Mouse (Mus musculus) retina, embryonic 14.5 days (tissue): ENCODE measurements around the gene E430018J23Rik.
"Not testable (repeated sequence)": the region's sequence is repeated elsewhere in the genome, so short reads cannot be mapped to it uniquely, and the experiment has no call there.

ENCODE experiments used
- DNase-seq: peaks from one replicate; pipeline ENCODE4 v3.0.0-alpha.2; 2015; ENCODE audit warnings: low spot score

E430018J23Rik gene

DNA sequence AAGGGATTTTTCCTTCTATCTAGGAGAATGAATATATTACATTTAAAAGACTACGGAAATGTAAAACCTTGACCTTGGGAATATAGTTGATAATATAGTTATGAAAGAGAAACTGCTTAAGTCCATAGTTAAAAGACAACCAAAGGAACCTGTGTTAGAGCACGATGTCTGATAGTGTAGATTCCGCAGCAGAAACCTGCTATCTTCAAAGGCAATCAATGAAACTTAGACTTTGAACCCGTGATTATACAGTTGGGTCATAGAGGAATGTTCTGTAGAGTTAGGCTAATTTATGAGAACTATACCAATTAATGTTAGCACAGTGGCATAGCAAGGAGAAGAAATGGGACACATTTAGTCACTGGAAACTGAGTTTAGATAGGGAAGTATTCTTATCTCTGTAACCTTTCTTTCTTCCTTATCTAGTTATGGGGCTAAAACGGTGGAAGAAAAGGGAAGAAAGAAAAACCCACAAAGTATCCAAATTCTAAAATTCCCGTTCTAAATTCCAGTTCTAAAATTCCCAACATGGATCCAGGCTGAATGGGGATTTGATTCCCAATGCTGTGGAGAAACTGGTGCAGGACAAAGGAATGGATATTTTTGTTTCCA lies 15.0 kb downstream of the E430018J23Rik start:
- no peak for DNase-seq

DNA sequence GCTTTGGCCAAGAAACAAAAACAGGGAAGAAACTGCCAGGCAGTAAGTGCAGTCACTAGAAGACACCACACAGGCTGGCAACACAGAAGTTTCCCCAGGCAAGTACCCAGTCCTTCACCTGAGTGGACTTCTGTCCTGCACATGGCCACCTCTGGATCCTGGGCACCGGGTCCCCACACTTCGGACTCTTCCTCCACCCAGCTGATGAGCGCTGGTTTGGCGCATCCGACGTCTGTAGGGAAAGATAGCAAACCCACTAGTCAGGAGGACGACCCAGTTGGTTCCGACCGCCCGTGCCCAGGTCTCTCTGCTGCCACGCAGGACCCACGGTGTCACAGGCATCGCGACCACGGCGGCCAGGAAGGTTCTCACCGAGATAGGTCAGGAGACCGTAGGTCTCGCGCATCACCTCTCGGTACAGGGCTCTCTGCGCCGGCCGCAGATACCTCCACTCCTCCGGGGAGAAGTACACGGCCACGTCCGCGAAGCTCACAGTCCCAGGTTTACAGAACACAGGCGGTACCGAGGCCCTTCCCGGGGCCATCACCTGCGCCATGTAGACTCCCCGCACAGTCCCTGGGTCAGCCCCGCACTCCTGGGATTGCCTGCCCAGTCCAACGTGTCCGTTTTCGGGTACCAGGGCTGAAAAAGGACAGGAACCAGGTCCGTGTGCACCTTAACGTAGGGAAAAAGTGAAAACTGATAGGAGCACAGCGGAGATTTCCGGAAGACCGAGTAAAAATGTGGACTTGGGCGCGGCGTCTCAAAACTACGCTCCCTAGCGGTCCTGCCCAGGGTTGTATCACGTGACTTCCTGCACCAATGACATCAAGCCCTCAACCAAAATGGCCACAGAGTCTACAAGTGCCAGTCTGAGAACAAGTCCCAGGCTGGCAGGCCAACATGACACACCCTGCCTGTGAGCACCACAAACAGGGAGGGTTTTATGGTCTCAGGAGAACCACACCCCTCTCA lies 17.9 kb downstream of the E430018J23Rik start, which contains the start of gene Zfp747:
Gene Zfp747 (minus strand): TSS at position 780 of the 975 bp plus-strand sequence.
- DNase-seq = peak; percentile 95

DNA sequence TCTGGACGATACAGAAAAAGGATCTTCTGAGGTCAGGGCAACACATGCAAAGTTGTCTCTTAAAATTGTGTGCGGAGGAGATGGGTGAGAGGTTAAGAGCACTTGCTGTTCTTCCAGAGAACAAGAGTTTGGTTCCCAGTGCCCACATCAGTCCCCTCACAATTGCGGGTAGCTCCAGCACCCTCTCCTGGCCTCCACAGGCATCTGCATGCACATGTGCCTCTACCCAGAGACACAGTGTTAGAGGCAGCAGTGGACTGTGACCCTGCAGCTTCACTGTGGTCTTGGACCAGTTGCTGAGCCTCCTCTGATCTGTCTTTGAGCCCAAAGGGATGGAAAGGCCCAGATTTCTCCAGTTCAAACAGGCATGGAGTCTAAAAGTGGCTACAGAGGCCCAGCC lies 21.6 kb downstream of the E430018J23Rik start:
- not testable (repeated sequence) for DNase-seq

DNA sequence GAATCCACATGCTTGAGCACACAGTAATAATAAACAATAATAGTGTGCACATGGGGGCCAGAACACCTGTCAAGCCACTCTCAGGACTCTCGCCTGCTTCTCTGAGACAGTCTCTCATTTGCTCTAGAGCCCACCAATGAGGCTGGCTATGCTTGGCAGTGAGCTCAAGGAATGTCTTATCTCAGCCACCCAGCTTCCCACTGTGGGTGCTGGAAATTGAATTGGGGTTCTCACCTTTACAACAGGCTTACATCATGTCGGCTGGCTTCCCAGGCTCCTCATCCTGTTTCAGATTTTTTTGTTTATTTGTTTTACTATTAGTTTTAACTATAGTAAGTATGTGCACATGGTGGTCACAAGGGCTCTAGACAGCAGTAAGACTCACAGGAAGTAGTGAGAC lies 22.2 kb downstream of the E430018J23Rik start:
- DNase-seq = no peak

DNA sequence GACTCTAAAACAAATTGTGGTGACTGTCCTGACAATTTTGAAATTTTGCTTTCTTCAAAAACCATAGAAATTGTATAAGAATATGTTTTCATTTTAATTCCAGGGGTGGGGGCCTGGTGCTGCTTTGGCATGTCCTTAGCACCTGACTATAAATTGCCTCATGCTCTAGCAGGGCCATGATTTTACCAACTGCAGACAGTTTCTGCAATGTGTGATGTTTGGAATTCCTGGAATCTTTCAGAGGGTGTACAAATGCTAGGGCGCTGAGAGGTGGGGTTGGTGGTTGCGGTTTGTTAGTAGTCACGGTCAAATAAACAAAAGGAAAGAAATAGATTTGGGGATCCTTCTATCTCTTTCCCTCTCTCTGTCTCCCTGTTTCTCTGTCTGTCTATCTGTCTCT lies 27.2 kb downstream of the E430018J23Rik start:
- DNase-seq = no peak

DNA sequence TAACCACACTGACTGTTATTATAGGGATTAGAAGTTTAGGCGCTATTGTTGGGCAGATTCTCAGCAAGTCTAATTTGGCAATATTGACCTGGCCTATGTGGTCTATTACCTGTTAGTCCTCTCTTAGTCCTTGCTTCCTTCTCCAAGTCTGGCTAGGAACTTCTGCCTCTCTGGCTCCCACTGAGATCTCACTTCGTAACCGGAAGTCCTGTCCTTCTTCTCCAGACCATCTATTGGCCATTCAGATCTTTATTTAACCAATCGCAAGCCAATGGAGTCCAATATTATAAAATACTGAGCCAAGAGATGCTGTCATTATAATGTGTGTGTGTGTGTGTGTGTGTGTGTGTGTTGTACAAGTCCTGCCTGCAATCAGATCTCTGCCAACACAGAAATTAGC lies 29.3 kb downstream of the E430018J23Rik start:
- peak; percentile 15 for DNase-seq

DNA sequence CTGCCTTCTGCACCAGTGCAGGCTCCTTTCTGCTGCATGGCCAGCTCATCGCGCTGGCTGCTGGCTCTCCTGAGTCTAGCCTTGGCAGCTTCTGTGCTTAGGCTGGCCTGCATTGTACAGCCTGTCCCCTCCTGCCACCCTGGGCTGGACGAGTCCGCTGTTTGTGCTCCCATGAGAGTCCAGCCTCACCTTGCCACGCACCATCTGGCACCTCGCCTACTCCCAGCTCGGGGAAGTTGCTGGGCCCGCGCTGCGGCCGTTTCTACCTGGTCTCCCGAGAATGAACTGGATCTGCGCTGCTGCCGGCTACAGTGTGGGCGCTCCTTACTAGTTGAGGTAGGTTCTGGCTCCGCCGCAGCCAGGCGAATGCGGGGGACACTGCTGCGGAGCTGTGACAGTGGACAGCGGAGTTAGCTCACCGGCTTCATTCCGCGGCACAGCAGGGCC lies 29.9 kb downstream of the E430018J23Rik start:
- DNase-seq = peak; percentile 45

DNA sequence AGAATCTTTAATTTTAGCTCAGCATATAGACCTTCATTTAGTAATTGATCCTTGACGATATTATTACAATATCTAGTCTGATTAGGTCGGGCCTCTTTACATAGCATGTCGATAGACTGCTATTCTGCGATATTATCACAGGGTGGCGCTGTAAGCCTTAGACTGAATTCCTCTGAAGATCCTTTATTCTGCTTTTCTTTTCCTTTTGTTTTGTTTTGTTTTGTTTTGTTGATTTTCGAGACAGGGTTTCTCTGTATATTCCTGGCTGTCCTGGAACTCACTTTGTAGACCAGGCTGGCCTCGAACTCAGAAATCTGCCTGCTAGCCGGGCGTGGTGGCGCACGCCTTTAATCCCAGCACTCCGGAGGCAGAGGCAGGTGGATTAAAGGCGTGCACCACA lies 31.0 kb downstream of the E430018J23Rik start:
- peak; percentile 88 for DNase-seq

DNA sequence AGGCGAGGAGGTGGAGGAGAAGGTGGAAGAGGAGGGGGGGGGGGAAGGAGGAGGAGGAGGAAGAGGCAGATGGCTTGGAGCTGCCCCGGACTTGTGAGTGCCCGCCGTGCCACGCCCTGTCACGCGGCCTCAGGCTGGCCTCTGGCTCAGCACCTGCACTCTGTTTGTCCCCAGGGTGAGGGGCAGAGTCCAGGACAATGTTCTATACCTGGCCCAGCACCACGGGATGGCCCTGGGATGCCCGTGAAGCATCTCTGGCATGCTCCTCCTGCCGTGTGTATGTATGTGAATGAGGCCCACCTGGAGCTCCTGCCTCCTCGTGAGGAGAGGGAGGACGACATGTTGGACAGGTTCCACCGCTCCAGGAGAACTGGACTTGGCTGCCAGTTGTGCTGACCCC lies 32.0 kb downstream of the E430018J23Rik start:
- no peak for DNase-seq

DNA sequence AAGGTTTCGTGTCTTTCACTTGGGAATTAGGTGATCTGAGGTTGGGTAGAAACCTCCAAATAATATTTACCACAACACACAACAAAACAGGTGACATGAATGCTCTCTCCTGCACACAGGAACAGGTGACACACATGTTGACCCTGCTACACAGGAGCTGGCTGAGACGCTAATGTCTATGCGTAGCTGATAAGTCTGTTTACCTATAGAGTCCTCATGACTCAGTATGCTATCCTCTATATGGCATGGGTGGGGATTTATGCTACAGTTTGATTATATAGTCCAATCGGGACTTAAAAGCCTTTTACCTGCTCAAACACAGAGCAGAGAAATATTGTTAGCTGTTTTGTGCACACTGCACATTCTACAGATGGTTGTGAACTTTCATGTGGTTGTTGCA lies 33.2 kb downstream of the E430018J23Rik start:
- DNase-seq = no peak

DNA sequence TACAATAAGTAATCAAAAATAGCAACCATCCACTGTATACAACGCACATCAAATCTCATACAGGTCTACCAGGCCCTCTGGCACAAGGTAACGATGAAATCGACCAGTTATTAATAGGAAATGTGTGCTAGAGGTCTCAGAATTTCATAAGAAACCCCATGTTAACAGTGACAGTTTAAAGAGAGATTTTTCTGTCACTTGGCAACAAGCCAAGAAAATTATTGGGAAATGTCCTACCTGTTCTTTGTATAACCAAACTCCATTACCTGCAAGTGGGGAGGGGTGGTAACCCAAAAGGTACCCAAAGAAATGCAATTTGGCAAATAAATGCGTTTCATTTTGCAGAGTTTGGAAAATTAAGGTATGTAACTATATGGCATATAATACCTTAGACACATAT lies 35.0 kb downstream of the E430018J23Rik start:
- no peak for DNase-seq

DNA sequence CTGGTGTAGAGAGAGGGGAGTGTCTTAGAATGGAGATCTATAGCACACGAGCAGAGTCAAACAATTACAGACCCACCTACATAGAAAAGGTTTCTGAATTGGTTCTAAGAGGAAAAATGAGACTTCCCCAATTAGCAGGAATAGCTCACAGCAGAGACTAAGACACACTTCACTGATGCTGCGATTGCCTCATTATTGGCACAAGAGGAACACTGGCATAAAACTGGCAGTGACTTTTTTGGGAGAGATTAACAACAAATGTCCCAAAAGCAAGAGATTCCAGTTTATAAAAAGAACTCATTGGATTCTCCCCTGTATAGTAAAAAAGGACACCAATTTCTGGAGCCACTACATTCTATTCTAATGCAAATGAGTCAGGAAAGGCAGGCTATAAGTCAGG lies 35.6 kb downstream of the E430018J23Rik start:
- no peak for DNase-seq

DNA sequence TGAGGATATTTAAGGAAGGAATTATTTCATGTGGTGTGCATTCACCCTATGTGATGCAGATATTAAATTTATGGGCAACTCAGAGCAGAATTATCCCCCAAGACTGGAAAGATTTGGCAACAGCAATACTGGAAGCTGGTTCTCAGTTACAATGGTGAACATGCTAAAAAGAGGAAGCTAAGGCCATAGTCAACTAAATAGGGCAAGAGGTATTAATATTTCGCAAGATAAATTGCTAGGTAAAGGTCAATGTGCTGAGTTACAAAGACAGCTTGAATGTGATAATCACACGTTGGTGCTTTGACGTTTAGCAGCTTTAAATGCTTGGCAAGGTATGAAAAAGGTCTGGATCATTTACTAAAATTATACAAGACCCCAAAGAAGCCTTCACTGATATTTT lies 37.6 kb downstream of the E430018J23Rik start:
- DNase-seq = no peak

DNA sequence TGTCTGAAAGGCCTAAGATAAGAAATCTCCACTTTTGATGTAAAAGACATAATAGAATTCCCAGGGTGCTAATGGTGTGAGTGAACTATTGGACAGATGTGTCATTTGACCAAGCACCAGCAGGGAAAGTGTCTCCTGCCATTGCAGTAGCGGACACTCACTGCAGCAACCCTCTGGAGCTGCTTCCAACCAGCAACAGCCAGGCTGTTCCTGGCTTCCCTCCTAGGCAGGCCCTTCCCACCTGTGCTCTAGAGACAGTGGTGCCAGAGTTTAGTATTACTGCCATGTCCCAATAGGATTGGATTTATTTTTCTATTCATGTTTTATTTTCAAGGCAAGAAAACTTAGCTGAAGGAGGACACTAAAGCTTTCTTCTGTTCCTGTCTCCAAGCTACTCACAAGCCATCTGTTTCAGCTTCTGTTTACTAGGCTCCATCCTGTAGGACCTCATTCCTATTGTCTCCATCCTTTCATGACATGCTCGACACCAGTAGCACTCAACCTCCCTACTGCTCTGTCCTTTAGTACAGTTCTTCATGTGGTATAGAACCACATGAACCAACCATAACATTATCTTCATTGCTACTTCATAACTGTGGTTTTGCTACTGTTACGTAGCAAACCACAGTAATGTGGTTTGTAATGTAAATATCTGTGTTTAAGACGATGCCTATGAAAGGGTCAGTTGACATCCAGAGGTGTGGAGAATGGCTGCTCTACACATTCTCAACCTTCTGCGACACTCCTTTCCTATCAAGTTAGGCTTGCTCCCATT lies 42.0 kb downstream of the E430018J23Rik start:
- no peak for DNase-seq

DNA sequence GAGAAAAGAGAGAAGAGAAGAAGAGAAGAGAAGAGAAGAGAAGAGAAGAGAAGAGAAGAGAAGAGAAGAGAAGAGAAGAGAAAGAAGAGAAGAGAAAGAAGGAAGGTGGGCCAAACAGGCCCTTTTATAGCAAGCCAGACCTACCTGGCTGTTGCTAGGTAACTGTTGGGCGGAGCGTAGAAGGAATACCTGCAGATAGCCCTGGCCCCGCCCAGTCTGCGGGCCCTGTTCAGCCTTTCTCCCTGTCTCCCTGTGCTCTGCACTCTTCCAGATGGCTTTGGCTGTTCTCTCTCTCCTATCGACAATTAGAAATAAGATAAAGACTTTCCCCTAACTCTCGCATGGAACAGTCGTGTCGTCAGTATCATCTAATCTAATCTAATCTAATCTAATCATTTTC lies 46.8 kb downstream of the E430018J23Rik start:
- DNase-seq = no peak

DNA sequence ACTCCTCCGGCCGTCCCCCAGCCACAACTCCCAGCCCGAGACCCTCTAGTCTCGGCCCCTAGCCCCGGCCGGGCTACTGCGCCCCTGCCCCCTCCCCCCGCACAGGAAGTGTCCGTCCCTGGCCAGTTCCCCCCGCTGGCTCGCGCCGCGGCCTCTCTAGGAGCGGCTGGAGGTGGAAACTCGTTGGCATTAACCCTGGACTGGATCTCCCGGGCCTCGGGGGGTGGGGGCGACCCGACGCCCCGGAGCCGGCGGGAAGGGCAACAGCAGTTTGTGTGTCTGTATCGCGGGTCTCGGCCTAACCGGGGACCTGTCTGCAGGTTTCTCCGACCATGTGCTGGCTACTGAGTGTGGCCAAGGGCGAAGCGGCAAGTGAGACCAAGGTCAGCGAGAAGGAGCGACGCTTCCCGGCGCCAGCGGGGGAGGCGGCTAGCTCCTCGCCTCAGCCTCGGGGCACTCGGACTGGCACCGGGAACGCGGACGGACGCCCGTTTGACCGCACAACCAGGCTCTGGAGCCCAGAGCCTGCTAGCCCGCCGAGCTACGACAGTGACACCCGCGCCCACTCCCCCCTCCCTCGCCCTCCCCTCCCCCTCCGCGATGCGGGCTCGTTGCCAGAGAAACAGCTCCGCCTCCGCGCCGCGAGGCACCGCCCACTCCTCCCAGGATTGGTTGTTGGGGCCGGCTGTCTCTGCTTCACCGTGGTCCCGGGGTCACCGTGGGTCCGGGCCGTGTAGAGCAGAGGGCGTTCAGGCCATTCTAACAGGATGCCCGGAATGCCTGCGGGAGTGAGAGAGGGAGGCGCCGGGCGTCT lies 47.7 kb downstream of the E430018J23Rik start, which contains the start of gene Zfp768:
Gene Zfp768 (minus strand): TSS at position 78 of the 814 bp plus-strand sequence.
- peak; percentile 96 for DNase-seq

DNA sequence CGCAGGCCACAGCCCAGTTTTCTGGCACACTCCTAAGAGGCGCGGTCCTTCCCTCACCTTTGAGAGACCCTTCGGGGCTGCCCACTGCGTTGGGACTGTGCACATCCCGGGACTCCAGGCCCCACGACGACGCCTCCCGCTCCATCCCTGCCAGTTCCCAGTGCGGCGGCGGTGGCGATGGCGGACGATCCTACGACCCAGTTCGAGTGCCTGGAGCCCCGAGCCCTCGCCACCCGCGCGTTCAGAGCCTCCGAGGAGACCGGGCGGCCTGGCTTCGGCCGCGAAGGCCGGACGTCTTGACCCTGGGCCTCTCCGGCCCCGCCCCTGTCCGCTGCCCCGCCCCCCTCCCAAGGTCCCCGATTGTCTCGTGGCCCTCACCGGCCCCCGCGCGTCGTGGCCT lies 48.3 kb downstream of the E430018J23Rik start:
- DNase-seq = no peak

DNA sequence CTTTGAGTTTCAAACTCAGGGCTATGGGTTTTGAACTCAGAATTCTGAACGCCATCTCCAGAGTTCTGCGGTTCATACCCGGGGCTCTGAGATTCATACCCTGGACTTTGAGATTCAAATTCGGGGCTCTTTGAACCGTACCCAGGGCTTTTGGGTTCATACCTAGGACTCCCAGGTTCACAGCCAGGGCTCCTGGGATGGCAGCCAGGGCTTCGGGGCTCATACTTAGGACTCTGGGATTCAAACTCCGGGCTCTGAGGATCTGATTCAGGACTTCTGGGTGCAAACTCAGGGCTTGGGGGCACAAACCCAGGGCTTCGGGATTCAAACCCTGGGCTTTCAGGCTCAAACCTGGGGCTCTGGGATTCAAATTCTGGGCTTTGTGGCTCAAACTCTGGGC lies 49.1 kb downstream of the E430018J23Rik start:
- no peak for DNase-seq

DNA sequence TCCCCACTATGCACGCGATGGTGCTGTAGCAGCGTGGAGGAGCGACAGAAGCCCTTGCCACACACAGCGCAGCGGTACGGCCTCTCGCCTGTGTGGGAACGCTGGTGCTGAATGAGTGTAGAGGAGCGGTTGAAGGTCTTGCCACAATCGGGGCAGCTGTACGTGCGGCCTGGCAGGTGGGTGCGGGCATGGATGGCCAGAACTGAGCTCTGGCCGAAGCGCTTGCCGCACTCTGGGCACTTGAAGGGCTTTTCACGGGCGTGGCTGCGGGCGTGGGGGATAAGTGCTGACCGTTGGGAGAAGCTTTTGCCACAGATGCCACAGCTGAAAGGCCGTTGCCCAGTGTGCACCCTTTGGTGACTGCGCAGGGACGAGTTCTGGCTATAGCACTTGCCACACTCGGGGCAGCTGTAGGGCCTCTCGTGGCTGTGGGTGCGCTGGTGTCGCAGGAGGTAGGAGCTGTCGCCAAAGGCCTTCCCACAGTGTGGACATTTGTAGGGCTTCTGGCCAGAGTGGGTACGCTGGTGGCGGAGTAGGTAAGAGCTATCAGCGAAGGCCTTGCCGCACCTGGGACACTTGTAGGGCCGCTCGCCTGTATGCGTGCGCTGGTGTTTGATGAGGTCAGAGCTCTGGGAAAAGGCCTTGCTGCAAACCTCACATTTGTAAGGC lies 49.9 kb downstream of the E430018J23Rik start:
- DNase-seq = no peak

DNA sequence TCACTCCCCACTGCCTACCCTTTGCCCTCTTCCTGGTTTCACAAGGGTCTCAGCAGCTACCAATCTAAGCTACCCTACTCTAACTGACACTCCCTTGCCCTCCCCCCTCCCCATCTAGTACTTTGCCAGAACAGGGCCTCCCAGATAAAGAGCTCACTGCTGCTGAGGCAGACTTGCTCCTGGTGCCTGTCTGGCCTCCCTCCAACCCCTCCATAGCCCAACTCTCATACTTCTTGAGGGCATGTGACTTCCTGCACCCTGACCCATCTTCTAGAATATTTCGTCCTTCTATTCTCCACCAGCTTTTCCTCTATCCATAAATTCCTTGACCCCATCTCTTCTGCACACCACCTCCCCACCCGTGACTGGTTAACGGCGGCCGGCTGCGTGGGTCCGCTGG lies 50.5 kb downstream of the E430018J23Rik start:
- no peak for DNase-seq

DNA sequence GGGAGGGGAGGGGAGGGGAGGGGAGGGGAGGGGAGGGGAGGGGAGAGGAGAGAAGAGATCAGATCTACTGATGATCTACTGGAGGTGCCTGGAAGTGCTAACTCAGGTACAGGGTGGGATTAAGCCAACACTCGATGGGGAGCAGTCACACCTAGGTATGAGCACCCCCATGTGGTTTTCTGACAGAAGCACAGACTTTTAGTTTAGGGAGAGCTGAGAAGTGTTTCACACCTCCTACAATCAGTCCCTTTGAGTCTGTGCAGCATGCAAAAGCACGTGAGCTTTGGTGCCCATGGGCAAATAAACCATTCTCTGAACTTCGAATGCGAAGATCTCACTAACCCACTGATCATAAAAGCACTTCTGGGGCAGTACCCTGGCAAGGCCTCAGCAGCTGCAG lies 51.1 kb downstream of the E430018J23Rik start:
- peak; percentile 20 for DNase-seq
